Mouse (Mus musculus) CH12F3 (cell line): Measurements from ENCODE around the gene Cacna2d2.
"Not testable (repeated sequence)": the region's sequence is repeated elsewhere in the genome, so short reads cannot be mapped to it uniquely, and the experiment has no call there.

ENCODE experiments used
- in situ Hi-C: fragments of 300-500 bp; cut with MboI; formaldehyde crosslinking; loops from 2 replicates; pipeline ENCODE4 v1.14.3; 2020; ENCODE audit warnings: low sequenced_read_pairs

Gene Cacna2d2

GRCm38 (mm10) chr9:107551890-107552355 lies 152.5 kb downstream of the Cacna2d2 start:
- in situ Hi-C loops: no loop called here

GRCm38 (mm10) chr9:107552690-107553393 lies 153.4 kb downstream of the Cacna2d2 start:
- in situ Hi-C loops: no loop called here

- in situ Hi-C loops: no loop called here
These were observed 154.3 kb downstream of the Cacna2d2 start for GRCm38 (mm10) chr9:107553541-107554318.

GRCm38 (mm10) chr9:107554319-107554825 lies 155.0 kb downstream of the Cacna2d2 start:
- in situ Hi-C loops: no loop called here

- in situ Hi-C loops: no loop called here
These were observed 155.6 kb downstream of the Cacna2d2 start for GRCm38 (mm10) chr9:107555031-107555457.

- in situ Hi-C loops: no loop called here
These were observed 156.3 kb downstream of the Cacna2d2 start for GRCm38 (mm10) chr9:107555701-107556100.

- in situ Hi-C loops: no loop called here
These were observed 156.9 kb downstream of the Cacna2d2 start for GRCm38 (mm10) chr9:107556346-107556745.

GRCm38 (mm10) chr9:107563029-107563581 lies 163.7 kb downstream of the Cacna2d2 start, which contains the start of gene Tusc2:
Gene Tusc2 (plus strand): TSS chr9:107563255.
- in situ Hi-C loops: no loop called here

GRCm38 (mm10) chr9:107565556-107565955 lies 166.1 kb downstream of the Cacna2d2 start:
- in situ Hi-C loops: not testable (repeated sequence)

- in situ Hi-C loops: no loop called here
These were observed 166.8 kb downstream of the Cacna2d2 start for GRCm38 (mm10) chr9:107566041-107566709.

- in situ Hi-C loops: no loop called here
These were observed 167.4 kb downstream of the Cacna2d2 start for GRCm38 (mm10) chr9:107566855-107567254.

- in situ Hi-C loops: no loop called here
These were observed 168.4 kb downstream of the Cacna2d2 start, which contains the start of gene Hyal2 for GRCm38 (mm10) chr9:107567702-107568319. Gene Hyal2 (plus strand): TSS chr9:107567945.

- in situ Hi-C loops: no loop called here
These were observed 169.2 kb downstream of the Cacna2d2 start for GRCm38 (mm10) chr9:107568331-107569261.

GRCm38 (mm10) chr9:107569270-107569669 lies 169.9 kb downstream of the Cacna2d2 start:
- in situ Hi-C loops: no loop called here

- in situ Hi-C loops: no loop called here
These were observed 170.6 kb downstream of the Cacna2d2 start for GRCm38 (mm10) chr9:107570016-107570415.

GRCm38 (mm10) chr9:107570845-107571244 lies 171.4 kb downstream of the Cacna2d2 start:
- in situ Hi-C loops: no loop called here

- in situ Hi-C loops: no loop called here
These were observed 172.3 kb downstream of the Cacna2d2 start for GRCm38 (mm10) chr9:107571534-107572326.

- in situ Hi-C loops: no loop called here
These were observed 172.9 kb downstream of the Cacna2d2 start for GRCm38 (mm10) chr9:107572327-107572662.
